Mouse (Mus musculus) induced T-regulatory cell, adult 2 months (primary cell): ENCODE measurements at regions not wholly inside any gene's neighbourhood (a gene's known extent, or its start where the extent isn't known, plus 50 kb on each side); places are given as distances from the start of the nearest gene placed in this dataset.

Experiments
- DNase-seq: peaks from one replicate; pipeline ENCODE4 v3.0.0-alpha.2; 2012; ENCODE audit warnings: low read depth

GRCm38 (mm10) chr3:58072230-58072839 is 224.5 kb upstream of the Pfn2 start:
- no peak for DNase-seq

GRCm38 (mm10) chr3:58089344-58090139 is 241.7 kb upstream of the Pfn2 start:
- DNase-seq: no peak

- no peak for DNase-seq
Measured at GRCm38 (mm10) chr3:58090396-58090795, 242.5 kb upstream of the Pfn2 start.

GRCm38 (mm10) chr3:58091466-58092176 is 243.7 kb upstream of the Pfn2 start:
- DNase-seq: no peak

GRCm38 (mm10) chr3:58110911-58111476 is 263.1 kb upstream of the Pfn2 start:
- DNase-seq: no peak

- DNase-seq: no peak
Measured at GRCm38 (mm10) chr3:58112431-58112856, 264.6 kb upstream of the Pfn2 start.

GRCm38 (mm10) chr3:58113941-58114340 is 266.1 kb upstream of the Pfn2 start:
- no peak for DNase-seq

- no peak for DNase-seq
Measured at GRCm38 (mm10) chr3:58115511-58115910, 267.6 kb upstream of the Pfn2 start.

GRCm38 (mm10) chr3:58116848-58117247 is 269.0 kb upstream of the Pfn2 start:
- no peak for DNase-seq

- no peak for DNase-seq
Measured at GRCm38 (mm10) chr3:58120051-58120450, 272.2 kb upstream of the Pfn2 start.

- peak; percentile 73 for DNase-seq
Measured at GRCm38 (mm10) chr3:58122456-58123359, 274.8 kb upstream of the Pfn2 start.

GRCm38 (mm10) chr3:58123396-58124077 is 275.7 kb upstream of the Pfn2 start:
- no peak for DNase-seq

- DNase-seq: no peak
Measured at GRCm38 (mm10) chr3:58124886-58125285, 277.0 kb upstream of the Pfn2 start.

GRCm38 (mm10) chr3:58126996-58127395 is 279.1 kb upstream of the Pfn2 start:
- no peak for DNase-seq

GRCm38 (mm10) chr3:58128059-58128458 is 280.2 kb upstream of the Pfn2 start:
- no peak for DNase-seq

GRCm38 (mm10) chr3:58129358-58129903 is 281.6 kb upstream of the Pfn2 start:
- no peak for DNase-seq

GRCm38 (mm10) chr3:58135607-58136365 is 278.7 kb upstream of the Tsc22d2 start:
- no peak for DNase-seq

- DNase-seq: peak; percentile 29
Measured at GRCm38 (mm10) chr3:58138726-58139585, 275.6 kb upstream of the Tsc22d2 start.

- no peak for DNase-seq
Measured at GRCm38 (mm10) chr3:58146108-58146507, 268.4 kb upstream of the Tsc22d2 start.
